Mouse (Mus musculus) lung, postnatal 36 days (tissue): ENCODE measurements around the gene Repin1.

Experiments used
- DNase-seq: peaks from one replicate; pipeline ENCODE4 v3.0.0; 2022; ENCODE audit warnings: mixed read lengths

Repin1 gene

DNA sequence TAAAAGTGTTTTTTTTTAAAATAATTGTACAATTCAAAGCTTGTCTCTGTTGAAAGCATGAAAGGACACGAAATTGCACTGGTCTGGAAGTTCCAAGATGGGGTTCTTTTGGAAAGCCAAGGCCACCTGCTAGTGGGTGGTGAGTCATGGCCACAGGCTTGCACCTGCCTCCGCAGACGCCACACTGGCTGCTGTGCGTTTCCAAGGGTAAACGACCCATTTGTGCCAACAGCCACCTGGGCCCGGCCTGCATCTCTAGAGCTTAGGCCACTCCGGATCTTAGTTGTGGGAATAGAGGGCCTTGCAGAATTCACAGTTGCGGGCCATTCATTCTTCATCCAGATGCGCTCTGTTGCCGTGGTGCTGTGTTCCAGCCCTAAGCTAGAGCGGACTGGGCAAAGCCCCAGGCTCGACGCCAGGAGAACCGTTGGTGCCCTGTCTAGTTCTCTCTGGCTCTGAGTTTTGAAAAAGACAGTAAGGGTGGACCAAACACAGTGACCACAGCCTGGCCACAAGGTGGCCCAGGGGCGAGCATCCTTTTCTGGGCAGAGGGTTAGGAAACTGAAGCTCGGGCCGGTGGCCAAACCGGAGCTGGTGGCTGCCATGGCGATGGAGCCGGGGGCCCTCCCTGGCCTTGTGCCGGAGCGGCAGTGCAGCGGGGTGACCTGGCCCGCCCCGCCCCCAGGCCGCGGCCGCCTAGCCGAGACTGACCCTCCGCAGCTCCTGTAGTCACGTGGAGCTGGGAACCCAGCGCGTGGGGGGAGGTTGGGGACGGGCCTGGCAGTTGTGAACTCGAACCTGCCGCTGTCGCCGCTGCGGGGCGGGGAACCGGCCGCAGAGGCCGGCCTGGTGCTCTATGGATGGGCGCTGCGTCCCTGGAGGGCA lies at the start of gene Repin1, which contains the start of gene Gm44965:
Gene Repin1 (plus strand): TSS at position 726 of the 885 bp plus-strand sequence.
Gene Gm44965 (plus strand): TSS at position 784 of the 885 bp plus-strand sequence.
- DNase-seq = peak; percentile 92

DNA sequence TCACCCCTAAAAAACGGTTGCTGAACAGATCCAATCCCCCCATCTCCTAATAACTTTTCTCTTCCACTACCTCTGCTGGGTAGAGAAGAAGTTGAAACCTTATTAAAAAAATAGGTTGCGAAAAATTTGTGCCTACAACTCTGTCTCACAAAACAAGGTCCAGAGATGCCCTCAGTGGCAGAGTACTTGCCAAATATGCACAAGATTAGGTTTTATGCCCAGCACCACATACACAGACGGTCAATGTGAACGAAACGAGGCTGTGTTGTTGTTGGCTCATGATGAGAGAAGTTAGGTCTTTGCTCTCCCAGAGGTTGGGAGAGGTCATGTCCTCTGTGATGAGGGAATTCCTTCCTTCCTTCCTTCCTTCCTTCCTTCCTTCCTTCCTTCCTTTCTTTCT lies 48.4 kb upstream of the Repin1 start:
- no peak for DNase-seq

DNA sequence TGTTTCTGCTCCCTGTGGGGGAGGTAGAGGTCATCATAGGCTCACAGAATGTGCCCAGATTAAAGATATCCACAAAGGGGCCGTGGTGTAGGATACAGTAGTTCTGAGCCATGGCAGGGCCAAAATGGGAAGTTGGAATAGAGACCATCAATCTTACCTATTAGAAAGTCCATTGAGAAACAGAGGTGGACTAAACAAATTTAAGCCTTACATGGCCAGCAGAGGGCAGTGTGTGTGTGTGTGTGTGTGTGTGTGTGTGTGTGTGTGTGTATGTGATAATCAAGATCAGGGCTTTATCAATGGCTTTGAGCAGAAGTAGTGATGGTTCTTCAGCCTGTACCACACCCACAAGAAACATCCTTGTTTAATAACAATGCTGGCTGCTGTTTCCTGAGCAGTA lies 47.4 kb upstream of the Repin1 start:
- peak; percentile 72 for DNase-seq

DNA sequence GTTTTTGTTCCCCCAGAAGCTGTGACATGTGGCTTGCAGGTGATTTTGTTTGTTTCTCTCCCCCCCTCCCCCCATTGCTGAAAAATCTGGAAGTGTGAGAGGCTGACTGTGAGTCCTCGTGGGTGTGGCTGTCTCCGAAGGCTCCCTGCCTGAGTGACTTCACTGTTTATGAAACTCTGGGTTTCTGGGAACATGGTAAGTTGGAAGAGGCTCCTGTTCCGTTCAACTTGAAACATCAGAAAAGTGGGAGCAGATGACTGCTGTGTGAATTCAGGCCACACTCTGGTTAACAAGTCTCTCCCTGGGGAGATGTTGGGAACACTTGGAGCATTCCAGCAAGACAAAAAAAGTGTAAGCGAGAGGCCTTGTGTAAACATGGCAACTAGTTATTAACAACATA lies 46.8 kb upstream of the Repin1 start:
- peak; percentile 69 for DNase-seq

DNA sequence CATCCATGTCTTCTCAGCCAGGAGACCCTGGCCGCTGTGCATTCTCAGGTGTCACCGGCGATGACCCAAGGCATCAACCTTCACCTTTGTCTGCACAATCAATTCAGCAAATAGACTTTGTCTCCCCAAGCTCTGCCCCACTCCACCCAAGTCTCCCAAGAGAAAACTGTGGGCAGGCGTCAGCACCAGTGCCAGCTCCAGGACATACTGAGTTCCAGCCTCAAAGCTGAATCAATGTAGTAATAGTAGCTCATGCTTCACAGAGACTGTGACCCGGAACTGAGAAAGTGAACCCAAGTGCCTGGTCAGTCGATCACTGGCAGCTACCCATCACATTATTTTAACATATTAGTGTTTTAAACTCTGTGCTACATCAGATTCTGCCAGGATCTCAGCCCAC lies 45.4 kb upstream of the Repin1 start:
- no peak for DNase-seq

DNA sequence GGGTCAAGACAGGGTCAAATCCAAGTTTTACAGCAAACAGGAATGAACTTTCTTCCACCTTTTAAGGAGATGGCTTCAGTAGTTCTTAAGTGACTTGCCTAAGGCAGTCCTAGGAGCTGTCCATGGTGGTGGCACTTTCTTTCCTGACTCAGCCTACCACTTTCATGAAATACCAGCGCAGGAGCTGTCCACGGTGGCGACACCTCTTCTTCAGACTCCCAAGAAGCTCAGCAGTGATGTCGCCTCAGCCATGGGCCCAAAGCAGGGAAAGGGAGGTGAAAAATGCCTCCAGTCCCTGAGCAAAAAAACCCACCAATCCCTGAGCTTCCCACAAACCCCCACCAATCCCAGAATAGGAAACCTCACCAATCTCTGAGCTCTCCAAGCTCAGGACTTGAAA lies 40.8 kb upstream of the Repin1 start:
- peak; percentile 60 for DNase-seq

DNA sequence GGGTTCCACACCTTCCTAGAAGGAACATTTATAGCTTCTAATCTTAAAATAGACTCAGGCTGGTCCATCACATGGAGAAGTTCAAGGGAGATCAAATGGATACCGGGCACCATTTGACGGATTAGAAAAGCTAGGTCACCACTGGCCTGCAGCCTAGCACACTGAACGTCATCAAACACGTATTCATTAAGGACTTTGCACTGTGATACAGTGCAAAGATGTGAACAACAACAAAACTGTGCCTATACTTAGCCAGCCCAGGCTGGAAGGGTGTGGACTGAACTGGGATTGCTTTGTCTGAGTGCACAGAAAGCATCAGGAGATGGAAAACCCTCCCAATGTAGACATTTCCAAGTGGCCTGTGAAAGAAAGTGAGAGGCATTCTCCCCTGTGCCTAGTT lies 39.9 kb upstream of the Repin1 start:
- DNase-seq = no peak

DNA sequence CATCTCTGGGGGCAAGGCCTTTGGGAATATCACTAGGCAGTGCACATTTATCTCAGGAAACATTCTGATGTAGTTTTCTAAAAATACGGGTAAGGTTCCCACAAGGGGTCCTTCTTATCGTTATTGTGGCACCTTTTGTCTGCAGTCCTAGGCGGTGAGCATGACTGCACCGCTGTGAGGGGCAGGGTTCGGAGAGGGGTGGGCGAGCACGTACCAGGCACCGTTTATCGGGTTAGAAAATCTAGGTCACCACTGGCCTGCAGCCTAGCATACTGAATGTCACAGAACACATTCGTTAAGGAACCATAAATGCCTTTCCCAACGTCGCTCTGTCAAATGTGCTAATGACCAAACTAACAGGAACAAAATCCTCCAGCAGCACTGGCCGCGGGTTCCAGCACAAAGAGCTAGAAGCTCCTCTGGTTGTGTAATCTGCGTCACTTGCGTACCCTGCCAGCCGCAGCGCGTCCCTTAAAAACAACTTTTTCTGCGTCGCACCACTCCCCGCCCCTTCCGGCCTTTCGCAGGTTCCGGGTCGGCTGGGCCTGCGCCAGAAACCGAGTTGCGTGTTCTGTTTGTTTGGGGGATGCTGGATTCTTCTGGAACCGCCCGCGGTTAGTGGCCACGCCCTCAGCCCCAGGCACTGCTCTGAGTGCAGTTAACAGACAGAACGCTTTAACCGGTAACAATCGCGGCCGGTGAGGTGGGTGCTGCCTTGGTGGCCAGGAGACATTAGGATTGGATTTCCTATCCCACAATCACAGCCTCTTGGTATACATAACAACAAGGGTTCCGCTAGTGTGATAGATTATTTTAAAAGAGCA lies 39.2 kb upstream of the Repin1 start, which contains the start of gene Lrrc61:
Gene Lrrc61 (plus strand): TSS at position 517 of the 824 bp plus-strand sequence.
- DNase-seq = peak; percentile 99

DNA sequence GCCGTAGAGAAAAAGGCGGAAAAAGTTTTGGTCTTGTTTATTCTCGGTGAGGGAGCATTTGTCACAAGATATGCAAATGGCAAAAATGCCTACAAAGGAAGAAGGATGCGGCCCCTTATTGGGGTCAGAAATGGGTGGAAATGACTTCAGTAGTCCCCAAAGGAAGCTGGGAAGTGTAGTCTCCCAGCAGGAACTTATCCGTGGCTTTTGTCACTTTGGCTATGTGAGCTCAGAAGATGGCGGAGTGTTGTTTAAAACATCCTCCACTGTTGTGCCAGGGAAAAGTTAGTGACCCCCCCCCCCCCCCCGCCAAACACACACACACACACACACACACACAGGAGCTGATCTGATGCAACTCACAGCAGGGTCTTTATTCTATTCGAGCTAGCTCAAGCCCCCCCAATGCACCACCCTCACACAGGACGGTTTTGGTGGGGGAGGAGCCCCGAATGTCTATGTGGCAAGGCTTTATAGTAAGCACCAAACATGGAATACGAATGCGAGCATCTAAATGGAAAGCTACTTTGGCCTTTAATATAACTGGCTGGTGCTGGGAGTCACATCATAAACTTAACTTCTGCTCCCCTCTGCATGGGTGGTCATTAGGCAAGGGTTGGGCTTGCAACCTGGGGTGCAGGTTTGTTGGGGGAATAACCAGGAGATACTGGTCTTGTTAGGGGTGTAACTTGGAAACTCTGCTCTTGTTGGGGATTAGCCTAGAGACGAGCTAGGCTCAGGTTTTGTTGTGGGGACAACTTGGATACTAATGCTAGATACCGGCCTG lies 38.4 kb upstream of the Repin1 start:
- peak; percentile 89 for DNase-seq

DNA sequence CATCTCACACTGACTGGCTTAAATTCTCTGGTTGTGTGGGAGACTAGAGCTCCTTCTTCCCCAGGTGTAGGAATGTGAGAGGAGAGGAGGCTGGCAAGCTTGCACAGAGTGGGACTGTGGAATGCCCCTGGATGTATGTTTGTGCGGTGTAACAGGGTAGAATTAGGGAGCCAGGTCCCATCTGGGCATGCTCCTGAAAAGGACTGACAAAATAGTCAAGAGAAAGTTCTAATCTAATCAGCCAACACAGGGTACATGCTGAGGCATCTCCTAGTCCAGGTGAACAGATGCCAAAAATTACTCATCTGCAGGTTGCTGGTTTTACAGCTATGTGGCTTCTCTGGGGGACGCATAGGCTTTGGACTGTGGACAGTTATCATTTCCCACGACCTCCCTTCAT lies 37.7 kb upstream of the Repin1 start:
- no peak for DNase-seq

DNA sequence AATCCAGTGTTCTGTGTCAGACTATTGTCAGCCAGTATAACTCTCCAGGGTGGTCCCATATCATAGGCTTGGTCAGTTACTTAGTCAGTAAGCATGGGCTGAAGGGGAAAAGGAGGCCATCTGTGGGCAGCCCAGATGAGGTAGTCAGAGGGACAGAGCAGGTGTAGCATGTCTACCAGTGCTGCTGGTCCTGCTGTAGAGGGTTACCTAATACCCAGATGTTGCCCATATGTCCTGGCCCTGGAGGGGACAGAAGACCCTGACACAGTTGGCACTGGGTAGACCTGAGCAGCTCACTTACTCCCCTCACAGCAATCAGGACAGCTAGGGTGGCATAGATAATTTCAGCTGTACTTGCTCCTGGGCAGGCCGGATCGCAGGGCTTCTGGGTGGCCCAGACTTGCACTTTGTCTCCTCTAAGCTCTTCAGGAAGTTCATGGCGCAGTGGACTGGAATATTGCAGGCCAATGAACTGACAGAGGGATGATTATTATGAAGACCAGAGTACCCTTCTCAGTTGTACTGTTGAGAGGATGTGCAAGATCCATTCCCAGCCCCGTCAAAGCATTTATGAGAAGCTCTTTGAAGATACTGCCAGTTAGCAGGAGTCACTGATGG lies 27.9 kb upstream of the Repin1 start:
- DNase-seq = no peak

DNA sequence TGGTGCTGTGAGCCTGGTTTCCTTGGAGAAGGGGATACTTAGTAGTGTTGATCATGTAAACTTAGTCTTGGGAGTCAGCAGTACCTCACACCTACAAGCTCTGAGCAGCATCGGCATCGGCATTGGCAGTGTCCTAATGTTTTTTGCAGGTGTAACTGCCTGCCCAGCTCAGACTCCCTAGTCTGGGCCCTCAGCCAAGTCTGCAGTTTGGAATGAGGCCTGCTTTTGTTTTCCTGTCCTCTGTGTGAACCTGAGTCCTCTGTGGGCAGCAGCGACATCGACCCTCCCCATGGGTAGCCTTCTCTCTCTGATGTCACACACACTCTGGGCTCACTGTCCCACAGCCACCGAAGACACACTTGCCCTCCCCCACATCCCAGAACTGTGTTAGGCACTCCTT lies 27.4 kb upstream of the Repin1 start:
- DNase-seq = peak; percentile 43

DNA sequence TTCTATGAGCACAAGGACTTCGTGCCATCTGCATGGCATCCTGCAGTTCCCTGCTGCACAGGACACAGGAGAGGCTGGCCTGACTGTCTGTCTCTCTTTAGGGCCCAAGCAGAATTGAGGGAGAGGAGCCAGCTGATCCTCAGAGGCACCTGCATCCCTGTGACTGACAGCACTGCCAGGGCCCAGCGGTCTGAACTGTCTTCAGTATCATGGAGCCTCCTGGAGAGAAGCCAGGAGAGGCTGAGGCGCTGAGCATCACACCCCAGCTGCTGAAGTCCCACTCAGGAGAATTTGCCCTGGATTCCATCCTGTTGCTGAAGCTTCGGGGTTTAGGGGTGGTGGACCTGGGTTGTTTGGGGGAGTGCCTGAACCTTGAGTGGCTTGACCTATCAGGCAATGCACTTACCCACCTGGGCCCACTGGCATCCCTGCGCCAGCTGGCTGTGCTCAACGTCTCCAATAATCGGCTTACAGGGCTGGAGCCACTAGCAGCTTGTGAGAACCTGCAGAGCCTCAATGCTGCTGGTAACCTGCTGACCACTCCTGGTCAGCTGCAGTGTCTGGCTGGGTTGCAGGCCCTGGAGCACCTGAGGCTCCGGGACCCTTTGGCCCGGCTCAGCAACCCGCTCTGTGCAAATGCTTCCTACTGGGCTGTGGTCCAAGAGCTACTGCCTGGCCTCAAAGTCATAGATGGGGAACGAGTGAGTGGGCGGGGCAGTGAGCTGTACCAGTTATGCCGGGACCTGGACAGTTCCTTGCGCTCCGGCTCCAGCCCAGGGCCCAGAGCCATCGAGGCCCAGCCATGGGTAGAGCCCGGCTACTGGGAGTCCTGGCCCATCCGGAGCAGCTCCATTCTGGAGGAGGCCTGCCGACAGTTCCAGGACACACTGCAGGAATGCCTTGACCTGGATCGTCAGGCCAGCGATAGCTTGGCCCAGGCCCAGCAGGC lies 25.4 kb upstream of the Repin1 start:
- DNase-seq = peak; percentile 55

DNA sequence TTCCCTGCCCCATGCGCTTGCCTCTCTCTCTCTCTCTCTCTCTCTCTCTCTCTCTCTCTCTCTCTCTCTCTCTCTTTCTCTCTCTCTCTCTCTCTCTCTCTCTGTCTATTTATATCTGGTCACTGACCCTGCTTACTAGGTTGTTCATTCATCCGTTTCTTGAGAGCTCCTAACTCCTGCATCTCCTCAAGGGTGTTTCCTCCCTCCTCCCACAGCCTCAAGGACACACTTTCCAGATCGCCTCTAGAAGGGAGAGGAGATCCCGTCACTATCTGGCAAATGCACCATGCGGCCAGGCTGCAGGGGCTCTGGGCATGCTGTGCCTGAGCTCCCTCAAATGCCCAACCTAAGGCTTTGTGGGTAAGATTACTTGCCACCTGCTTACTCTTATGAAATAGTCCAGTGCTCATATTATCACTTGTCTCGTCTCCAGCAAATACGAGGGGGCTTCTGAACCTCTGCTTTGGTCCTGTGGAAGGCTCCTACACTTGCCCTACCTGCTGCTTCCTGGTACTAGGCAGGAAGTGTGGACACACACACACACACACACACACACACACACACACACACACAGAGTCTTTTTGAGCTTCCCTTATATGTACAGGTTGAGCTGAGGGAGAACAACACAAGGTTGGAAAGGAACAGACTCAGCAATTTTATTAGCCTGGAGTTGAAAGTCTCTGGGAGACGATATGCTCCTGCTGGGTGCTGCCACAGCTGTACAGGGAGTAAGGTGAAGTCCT lies 24.4 kb upstream of the Repin1 start:
- no peak for DNase-seq

DNA sequence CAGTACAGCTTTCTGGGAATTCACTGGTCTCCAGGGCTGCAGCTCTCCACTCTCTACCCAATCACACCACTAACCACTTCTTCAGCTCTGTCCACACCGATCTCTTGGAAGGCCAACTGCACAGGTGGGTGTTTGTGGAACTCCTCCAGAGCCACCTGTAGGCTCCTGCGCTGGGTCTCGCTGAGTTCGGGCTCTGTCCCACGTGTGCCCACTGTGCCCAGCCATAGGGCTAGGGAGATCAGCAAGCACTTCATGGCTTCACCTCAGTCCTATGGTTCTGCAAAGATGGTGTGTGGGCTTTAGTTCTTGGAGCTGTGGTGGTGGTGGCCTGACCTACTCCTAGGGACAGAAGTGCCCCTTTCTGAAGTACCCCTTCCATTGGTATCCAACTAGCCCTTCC lies 21.7 kb upstream of the Repin1 start:
- no peak for DNase-seq

DNA sequence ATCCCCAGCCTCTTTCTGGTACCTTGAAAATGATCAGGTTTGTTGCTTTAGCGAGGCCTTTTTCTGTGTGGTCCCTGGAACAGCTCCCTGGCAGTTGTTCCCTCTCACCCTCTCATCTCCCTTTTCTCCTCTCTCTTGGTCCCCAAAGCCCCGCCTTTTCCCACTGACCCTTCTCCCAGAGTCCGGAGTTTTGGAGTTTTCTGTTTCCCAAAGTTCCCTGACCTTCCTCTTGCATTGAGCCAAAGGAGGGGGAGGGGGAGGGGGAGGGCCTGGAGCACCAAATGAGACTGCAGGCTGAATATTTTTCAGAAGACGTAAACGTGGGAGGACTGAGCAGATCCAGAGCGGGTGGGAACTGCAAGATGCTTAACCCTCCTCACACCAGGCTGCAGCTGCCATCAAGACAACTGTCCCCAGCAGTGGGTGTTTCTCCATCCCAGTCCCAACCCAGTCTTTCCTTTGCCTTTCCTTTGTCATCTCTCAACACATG lies 21.1 kb upstream of the Repin1 start, which contains the start of gene Rarres2:
Gene Rarres2 (minus strand): TSS at position 218 of the 490 bp plus-strand sequence.
- peak; percentile 63 for DNase-seq

DNA sequence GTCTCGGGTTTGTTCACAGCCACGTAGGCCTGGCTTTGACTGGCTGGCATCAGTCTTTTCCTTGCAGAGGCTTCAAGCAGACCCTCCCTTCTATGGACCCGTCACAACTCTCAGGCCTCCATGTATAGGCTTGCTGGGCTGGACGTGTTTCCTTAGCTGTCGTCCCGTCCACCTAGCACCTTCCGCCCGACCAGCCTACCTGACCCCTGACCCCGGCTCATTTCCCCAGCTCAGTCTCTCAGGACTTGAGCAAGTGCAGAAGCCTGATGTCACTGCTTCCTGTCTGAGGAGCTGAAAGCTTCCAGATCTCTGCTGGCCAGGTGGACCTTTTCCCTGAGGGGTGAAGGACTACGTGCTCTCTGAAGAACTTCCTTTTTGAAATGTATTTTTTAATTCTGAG lies 20.4 kb upstream of the Repin1 start:
- DNase-seq = peak; percentile 30

DNA sequence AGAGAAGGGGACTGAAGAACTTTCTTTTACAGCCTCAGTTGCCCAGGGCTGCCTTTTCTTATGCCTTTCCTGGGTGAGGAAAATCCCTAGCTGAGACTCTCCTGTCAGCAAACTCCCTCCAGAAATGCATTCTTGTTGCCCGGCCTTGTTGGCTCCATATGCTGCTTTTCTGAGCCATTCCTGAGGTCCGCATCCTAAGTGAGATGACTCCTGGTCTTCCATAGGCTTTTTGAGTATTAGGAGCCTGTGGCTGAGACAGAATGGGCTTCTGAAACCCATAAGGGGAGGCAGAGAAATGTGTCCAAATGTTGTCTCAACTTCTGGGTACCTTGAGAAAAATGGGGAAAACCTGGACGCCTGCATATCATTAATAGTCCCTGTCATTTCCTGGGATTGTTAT lies 19.7 kb upstream of the Repin1 start:
- no peak for DNase-seq

DNA sequence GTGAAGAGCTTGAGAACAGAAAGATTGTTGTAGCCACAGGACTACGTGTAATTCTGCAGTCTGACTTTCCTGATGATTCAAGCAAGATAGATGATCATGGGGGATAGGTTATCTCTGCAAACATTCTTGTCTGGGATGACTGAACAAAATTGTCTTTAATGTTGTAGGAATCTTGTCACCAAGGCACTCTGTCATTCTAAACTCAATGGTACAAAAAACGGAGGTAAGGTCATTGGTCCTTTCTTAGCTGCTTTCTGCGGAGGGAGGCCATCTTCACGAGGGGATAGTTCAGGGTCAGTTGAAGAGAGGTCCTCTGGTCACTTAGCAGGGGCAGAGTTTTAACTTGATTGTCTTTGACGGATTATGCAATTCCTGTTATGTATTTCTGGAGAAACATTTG lies 14.9 kb upstream of the Repin1 start:
- DNase-seq = no peak

DNA sequence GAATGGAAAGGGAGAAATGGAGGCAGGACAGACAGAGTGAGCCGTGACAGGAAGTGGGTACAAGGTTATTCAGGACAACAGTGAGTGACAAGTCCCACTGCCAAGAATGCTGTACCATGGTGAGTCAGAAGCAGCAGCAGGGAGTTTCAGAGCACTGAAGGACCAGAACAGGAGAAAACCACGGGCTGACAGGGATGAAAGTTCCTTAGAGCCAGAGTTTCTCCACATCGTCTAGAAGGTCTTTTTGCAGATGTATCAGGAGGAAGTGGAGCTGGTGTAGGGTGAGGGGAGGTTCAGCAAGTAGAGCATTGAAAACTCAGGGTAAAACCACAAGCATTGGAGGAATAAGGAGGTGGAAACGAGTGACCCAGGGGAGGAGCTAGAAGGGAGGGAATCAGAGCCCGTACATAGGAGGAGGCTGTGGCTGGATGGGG lies 14.5 kb upstream of the Repin1 start:
- peak; percentile 48 for DNase-seq
